Mouse (Mus musculus) lung, adult 2 months (tissue): ENCODE data around the gene Slc25a43. TPM values are rescaled to one million over a fixed set of nuclear protein-coding genes. Genes with fewer than 3 reads are reported as not detected.
"Not testable (repeated sequence)": the region's sequence is repeated elsewhere in the genome, so short reads cannot be mapped to it uniquely, and the experiment has no call there.

ENCODE experiments used
- DNase-seq: peaks from one replicate; pipeline ENCODE4 v3.0.0; 2022
- H3K4me1 ChIP-seq: fragments of 200-500 bp; 2 replicates; pipeline ENCODE4 v1.6.1; 2011; ENCODE audit warnings: low read length; ENCODE audit not compliant: control insufficient read depth, insufficient read depth
- H3K4me3 ChIP-seq: fragments of 200-500 bp; replicated peaks from 2 replicates; pipeline ENCODE3; 2011; ENCODE audit warnings: low read depth, mild to moderate bottlenecking, control low read depth, low read length; ENCODE audit errors: extremely low read depth
- CTCF ChIP-seq: fragments of 200-500 bp; IDR thresholded peaks from 2 replicates; pipeline ENCODE4 v1.5.1; 2011; ENCODE audit warnings: mild to moderate bottlenecking, low read length, control low read depth; ENCODE audit not compliant: insufficient read depth
- POLR2A ChIP-seq: fragments of 200-500 bp; IDR thresholded peaks from 2 replicates; pipeline ENCODE4 v1.6.1; 2011; ENCODE audit warnings: low read depth, mild to moderate bottlenecking, control low read depth, low read length, borderline replicate concordance; ENCODE audit errors: extremely low read depth
- whole genome bisulfite sequencing: fragments of 180-500 bp; shearing (Covaris S2); methylation state at CpG from one replicate; pipeline ENCODE4 v1.1.7; 2018; 5-methylcytosine and 5-hydroxymethylcytosine counted together
- polyA plus RNA-seq: library from polyadenylated mRNA; depleted of rRNA; stranded (reverse); fragments of >200 nt; gene quantifications from 2 replicates; pipeline ENCODE4 v1.2.3, GENCODE M21; 2012

The Slc25a43 gene
- polyA plus RNA-seq, 1 experiment: 3.1 TPM

DNA sequence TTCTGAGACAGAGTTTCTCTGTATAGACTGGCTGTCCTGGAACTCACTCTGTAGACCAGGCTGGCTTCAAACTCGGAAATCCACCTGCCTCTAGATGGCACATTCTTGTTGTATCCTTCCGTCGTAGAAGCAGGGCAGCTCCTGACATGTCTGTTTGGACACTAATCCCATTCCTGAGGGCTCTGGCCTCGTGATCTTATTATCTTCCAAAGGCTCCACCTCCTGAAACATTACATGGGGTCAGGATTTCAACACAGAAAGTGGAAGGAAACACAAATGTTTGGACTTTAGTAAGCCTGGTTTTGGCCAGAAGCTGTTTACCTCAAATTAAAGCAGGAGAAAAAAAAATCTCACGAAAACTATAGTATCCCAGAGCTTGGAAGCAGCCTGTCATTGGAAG lies 23.9 kb downstream of the Slc25a43 start:
- Histone ChIP-seq H3K4me1 (no peaks in the 10 kb centered on the region), H3K4me3 (no peak overlapping the region)
- 61% methylated on average over 5 of the region's 5 CpGs for WGBS
- TF ChIP-seq POLR2A (no peak), CTCF (no peak)
- no peak for DNase-seq

DNA sequence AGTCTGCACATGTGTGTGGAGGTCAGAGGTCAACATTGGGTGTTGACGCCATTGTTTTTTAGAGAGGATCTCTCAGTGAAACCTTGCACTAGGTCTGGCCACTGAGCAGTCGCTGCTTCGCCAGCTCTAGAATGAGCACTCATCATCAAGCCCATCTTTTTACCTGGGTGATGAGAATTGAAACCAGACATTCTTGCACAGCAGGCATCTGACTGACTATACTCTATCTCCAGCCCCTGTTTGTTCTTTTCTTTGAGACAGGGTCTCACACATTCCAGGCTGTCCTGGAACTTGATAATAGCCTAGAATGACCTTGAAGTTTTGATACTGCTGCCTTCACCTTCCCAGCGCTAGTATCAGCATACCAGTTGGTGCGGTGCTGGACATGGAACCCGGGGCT lies 29.1 kb downstream of the Slc25a43 start:
- Histone ChIP-seq H3K4me3 (no peak overlapping the region), H3K4me1 (no peaks in the 10 kb centered on the region)
- 84% methylated on average over 6 of the region's 6 CpGs for WGBS
- DNase-seq: no peak
- no peak for TF ChIP-seq POLR2A
- TF ChIP-seq CTCF: no peak

DNA sequence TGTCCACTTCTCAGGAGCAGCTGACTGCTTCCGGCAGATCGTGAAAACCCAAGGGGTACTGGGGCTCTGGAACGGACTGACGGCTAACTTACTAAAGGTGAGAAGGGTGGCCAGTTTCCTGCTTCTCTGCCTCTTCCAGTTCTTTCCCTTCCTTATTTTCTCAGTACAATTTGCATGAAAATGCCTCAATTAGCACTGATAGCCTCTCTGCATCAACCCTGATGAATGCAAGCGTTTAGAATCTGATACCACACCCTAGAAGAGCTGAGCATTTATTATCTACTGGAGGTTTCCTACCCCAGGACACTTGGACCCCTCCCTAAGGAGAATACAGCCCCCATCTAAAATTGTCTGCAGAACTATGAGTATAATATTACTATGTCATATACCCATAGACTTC lies 32.1 kb downstream of the Slc25a43 start:
- Histone ChIP-seq H3K4me1 (no peaks in the 10 kb centered on the region), H3K4me3 (no peak overlapping the region)
- no peak for DNase-seq
- WGBS: 84% methylated on average over 5 of the region's 5 CpGs
- TF ChIP-seq CTCF (no peak), POLR2A (no peak)

DNA sequence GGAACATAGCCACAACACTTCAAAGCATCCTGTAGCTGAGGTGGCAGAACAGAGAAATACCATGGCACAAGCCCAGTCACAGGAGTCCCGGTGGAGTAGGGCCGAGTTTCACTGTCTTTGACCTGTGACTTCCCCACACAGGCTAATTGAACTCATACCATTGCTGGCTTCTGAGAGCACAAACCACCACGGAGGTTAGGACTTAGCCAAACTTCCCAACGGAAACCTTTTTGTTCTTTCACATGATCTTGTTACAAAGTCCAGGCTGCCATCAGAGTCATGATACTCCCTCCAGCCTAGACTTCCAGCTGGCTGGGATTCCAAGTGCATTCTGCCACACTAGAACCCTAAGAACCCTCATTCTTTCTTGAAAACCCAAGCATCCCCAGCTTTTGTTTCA lies 34.2 kb downstream of the Slc25a43 start:
- no peak for TF ChIP-seq POLR2A
- TF ChIP-seq CTCF: no peak
- no peak for DNase-seq
- H3K4me1 ChIP-seq: no peaks in the 10 kb centered on the region
- H3K4me3 ChIP-seq: no peak overlapping the region
- WGBS: 80% methylated on average over 4 of the region's 4 CpGs

DNA sequence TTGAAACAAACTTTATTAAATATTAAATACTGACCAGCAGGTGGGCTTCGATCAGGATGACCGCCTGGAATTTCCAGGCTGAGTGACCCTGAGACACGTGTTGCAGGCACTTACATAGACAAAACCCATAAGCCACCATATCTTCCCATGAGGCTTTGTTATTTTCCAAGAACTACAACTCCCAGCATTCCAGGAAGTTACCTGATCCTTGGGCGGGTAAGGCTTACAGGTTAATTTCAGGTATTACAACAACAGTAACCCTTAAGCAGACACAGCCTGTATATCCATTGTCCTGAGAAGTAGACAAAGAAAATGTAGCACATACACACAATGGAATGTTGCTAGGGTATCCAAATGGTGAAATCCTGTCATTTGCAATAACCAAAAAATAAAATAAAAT lies 45.9 kb downstream of the Slc25a43 start:
- WGBS: 70% methylated on average over 4 of the region's 4 CpGs
- no peak for DNase-seq
- TF ChIP-seq POLR2A (no peak), CTCF (no peak)

DNA sequence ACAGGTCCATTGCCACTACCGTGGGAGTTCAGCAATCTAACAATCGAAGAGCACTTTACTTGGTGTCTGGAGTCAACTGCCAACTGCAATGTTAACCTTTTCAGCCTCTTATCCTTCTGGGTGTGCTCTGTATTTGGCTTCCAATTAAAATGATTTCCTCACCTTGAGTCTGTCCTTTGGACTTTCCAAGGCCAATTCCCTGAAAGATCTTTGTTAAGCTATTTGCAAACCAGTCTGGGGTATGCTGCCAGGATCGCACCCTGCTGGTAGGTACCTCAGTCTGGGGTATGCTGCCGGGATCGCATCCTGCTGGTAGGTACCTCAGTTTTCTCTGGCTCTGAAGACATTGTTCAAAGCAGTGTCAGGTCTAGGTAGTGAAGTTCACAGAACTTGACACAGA lies 51.1 kb downstream of the Slc25a43 start:
- 73% methylated on average over 5 of the region's 5 CpGs for WGBS
- peaks cover 4% of the 10 kb centered on the region; the same call in 1 of the 2 replicates for H3K4me1 ChIP-seq
- TF ChIP-seq CTCF: no peak
- no peak for TF ChIP-seq POLR2A
- H3K4me3 ChIP-seq: no peak overlapping the region
- DNase-seq: no peak

More for the DNA sequence above, 45.9 kb downstream of the Slc25a43 start:
- no peaks in the 10 kb centered on the region for H3K4me1 ChIP-seq
- no peak overlapping the region for H3K4me3 ChIP-seq

DNA sequence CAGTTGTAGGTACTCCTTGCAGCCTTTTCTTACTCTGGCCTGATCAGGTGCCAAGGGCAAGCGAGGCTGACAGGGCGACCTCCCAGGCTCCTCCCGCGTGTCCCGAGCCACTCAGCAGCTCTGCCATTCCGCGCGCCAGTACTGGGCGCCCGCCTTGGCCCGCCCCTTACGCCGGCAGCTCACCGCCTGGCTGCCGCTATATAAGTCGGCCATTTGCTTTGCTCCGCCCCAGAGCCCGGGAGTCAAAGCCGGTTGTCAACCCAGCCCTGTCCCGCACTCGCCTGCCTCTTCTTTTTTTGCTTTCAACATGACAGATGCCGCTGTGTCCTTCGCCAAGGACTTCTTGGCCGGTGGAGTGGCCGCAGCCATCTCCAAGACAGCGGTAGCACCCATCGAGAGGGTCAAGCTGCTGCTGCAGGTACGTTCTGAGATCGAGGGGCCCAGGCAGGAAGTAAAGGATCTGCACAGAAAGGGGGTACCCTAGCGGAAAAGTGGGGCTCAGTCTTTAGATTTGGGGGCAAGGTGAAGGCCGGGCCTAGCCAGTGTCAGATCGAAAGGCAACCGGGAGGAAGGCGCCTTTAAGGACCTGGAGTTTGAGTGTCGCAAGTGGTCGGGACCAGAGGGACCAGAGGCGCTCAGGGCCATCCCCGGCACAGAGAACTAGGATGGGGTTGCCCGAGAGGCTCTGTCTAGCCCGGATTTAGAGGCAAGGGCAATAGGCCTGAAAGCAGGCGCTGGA lies 52.1 kb downstream of the Slc25a43 start, which contains the start of gene Slc25a5:
Gene Slc25a5 (plus strand): TSS at position 228 of the 739 bp plus-strand sequence.
- DNase-seq: peak; percentile 68
- WGBS: 33% methylated on average over 41 of the region's 41 CpGs
- TF ChIP-seq CTCF (no peak), POLR2A (peak; percentile 85)
- peak within 1 kb of the TSS; percentile 90 for H3K4me3 ChIP-seq
- H3K4me1 ChIP-seq: peaks cover 4% of the 10 kb centered on the region; the same call in 1 of the 2 replicates

DNA sequence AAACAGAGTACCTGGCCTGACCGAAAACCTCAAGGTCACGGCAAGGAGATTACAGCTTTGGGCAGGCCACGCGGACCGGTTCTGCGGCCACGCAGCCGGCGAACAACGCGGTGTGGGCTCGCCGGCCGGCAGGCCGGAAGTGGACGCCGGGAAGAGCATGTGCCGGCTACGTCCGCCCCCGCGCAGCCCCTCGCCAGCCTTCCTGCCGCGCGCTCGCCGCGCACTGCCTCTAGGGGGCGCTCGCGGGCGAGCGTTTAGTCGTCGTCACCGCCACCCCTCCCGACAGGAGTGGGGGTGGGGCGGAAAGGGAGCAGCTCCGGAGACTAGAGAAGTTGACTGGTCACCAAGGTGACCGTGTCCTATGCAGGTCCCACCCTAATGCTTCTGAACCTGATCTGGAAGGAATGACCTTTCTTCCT lies 52.7 kb downstream of the Slc25a43 start:
- peak; percentile 38; the same call in 1 of the 2 replicates for TF ChIP-seq POLR2A
- 0 out of 2 replicates have a peak, but pooled peaks have one; percentile 21 for TF ChIP-seq CTCF
- H3K4me1 ChIP-seq: peaks cover 4% of the 10 kb centered on the region; the same call in 1 of the 2 replicates
- peak; percentile 75 for DNase-seq
- H3K4me3 ChIP-seq: peak overlapping the region; percentile 90
- WGBS: 35% methylated on average over 41 of the region's 41 CpGs

DNA sequence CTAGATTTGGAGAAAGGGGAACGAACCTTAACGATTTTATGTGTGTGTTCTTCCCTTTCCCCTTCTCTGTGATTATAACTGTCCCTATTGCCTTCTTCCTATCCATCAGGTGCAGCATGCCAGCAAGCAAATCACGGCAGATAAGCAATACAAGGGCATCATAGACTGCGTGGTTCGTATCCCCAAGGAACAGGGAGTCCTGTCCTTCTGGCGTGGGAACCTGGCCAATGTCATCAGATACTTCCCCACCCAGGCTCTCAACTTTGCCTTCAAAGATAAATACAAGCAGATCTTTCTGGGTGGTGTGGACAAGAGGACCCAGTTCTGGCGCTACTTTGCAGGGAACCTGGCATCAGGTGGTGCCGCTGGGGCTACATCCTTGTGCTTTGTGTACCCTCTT lies 53.3 kb downstream of the Slc25a43 start:
- peak overlapping the region; percentile 90 for H3K4me3 ChIP-seq
- H3K4me1 ChIP-seq, DNase-seq: not testable (repeated sequence)
- WGBS: 64% methylated on average over 8 of the region's 8 CpGs
